Mouse (Mus musculus): ENCODE data around the gene Vti1a. TPM values are rescaled to one million over a fixed set of nuclear protein-coding genes. Genes with fewer than 3 reads are reported as not detected.

Gene Vti1a
- polyA plus RNA-seq, 2 experiments, result 6.9 to 11.9 TPM

DNA sequence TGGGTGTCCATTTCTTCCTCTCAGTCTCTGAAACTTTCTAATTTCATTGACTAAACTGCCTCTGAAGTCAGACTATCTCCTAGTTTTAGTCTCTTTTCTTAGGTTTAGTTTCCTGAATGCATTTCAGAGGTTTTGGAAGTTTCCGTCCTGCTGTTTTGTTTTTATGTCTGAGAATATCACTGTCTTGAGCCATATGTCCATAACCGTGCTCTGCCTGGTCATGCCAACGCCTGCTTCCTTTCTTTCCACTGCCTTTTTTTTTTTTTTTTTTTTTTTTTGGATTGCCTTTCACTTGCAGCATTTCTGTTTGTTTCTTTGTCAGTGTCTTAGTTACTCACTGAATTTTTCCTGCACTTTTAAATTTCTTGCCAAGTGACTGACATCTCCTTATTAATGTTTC is 15.6 kb upstream of the Vti1a start:
- Histone ChIP-seq H3K9ac (replicated peaks) (no peak overlapping the region), H3K9me3 (ENCODE audit: control insufficient read depth, low read length) (no peaks in the 10 kb centered on the region), H3K36me3 (replicated peaks; ENCODE audit: control insufficient read depth, insufficient read depth, low read depth) (peaks cover 53% of the 10 kb centered on the region), H3K4me2 (ENCODE audit: low read depth) (no peak overlapping the region), H3K27ac (no peak overlapping the region), H3K4me3 (ENCODE audit: insufficient read depth in 1 of 2, low read depth in 2 of 2, low read length in 2 of 2) (no peak overlapping the region), H3K4me1 (replicated peaks; ENCODE audit: control insufficient read depth in 2 of 2, insufficient read depth in 2 of 2, low read length in 1 of 2) (peaks cover 2 to 8% of the 10 kb centered on the region in 2 experiments), H3K27me3 (ENCODE audit: control insufficient read depth, insufficient read depth, low read length) (no peaks in the 10 kb centered on the region)
- DNase-seq (ENCODE audit: low read depth in 3 of 3, low spot score in 3 of 3), result no peak
- ATAC-seq (ENCODE audit: insufficient read depth), result no peak
- TF ChIP-seq EP300 (IDR thresholded peaks at IDR 0.05; ENCODE audit: low read depth) (no peak), CTCF (IDR thresholded peaks at IDR 0.05; ENCODE audit: low read depth) (no peak)
- whole genome bisulfite sequencing (ENCODE audit: insufficient replicate concordance), result 72% methylated on average over 3 of the region's 3 CpGs

DNA sequence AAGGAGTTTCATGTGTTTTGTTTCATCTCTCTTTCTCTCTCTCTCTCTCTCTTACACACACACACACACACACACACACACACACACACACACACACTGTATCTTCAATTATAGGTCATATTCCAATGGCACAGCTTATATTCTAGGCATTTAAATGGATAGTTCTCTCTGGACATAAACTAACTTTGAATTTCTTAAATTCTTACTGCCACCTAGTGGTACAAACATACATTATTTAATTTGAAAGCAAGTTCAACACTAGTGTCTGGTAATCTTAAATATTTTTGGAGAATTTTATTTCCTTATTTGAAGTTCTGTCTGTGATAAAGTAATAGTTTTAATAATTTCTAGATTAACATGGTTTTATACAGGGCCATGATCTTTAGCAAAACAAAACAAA is 11.1 kb upstream of the Vti1a start:
- H3K4me1 ChIP-seq (replicated peaks; ENCODE audit: control insufficient read depth in 2 of 2, insufficient read depth in 2 of 2, low read length in 1 of 2), result no peaks in the 10 kb centered on the region
- H3K27ac ChIP-seq, result no peak overlapping the region
- DNase-seq (ENCODE audit: low read depth in 3 of 3, low spot score in 3 of 3) (no peak), ATAC-seq (ENCODE audit: insufficient read depth) (no peak)
- no peak overlapping the region for H3K4me3 ChIP-seq (ENCODE audit: insufficient read depth in 1 of 2, low read depth in 2 of 2, low read length in 2 of 2)
- H3K4me2 ChIP-seq (ENCODE audit: low read depth), result no peak overlapping the region
- H3K9me3 ChIP-seq (ENCODE audit: control insufficient read depth, low read length), result no peaks in the 10 kb centered on the region
- no peaks in the 10 kb centered on the region for H3K27me3 ChIP-seq (ENCODE audit: control insufficient read depth, insufficient read depth, low read length)
- peaks cover 55% of the 10 kb centered on the region for H3K36me3 ChIP-seq (replicated peaks; ENCODE audit: control insufficient read depth, insufficient read depth, low read depth)
- TF ChIP-seq EP300 (IDR thresholded peaks at IDR 0.05; ENCODE audit: low read depth), result no peak
- peak; percentile 48; the same call in 1 of the 2 replicates for TF ChIP-seq CTCF (IDR thresholded peaks at IDR 0.05; ENCODE audit: low read depth)
- H3K9ac ChIP-seq (replicated peaks), result no peak overlapping the region

DNA sequence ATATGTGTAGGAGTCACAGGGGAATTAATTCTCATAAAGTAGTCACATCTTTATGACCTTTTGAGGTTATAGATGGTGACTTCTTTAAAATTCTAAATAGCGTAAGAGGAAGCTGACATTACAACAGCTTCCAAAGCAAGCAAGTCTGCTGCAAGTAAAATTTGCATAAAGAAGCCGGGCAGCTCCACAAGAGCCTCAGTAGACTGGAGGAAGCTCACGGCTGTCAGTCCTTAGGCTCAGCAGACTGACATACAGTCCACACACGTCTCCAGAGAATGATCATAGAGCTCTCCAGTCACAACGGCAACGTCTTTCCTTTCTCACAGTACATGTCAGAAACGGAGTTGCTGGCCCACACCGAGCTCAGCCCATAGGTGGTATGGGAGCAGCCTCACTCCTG is 4.2 kb upstream of the Vti1a start:
- WGBS (ENCODE audit: insufficient replicate concordance), result 77% methylated on average over 8 of the region's 8 CpGs
- Histone ChIP-seq H3K4me1 (replicated peaks; ENCODE audit: control insufficient read depth in 2 of 2, insufficient read depth in 2 of 2, low read length in 1 of 2) (peaks cover 5 to 6% of the 10 kb centered on the region in 2 experiments; a peak in 3 of 4 replicates), H3K4me2 (ENCODE audit: low read depth) (no peak overlapping the region), H3K27ac (no peak overlapping the region), H3K9ac (replicated peaks) (no peak overlapping the region), H3K36me3 (replicated peaks; ENCODE audit: control insufficient read depth, insufficient read depth, low read depth) (peaks cover 43% of the 10 kb centered on the region), H3K27me3 (ENCODE audit: control insufficient read depth, insufficient read depth, low read length) (no peaks in the 10 kb centered on the region), H3K9me3 (ENCODE audit: control insufficient read depth, low read length) (no peaks in the 10 kb centered on the region), H3K4me3 (ENCODE audit: insufficient read depth in 1 of 2, low read depth in 2 of 2, low read length in 2 of 2) (no peak overlapping the region)
- DNase-seq (ENCODE audit: low read depth in 3 of 3, low spot score in 3 of 3) (no peak), ATAC-seq (ENCODE audit: insufficient read depth) (no peak)
- TF ChIP-seq EP300 (IDR thresholded peaks at IDR 0.05; ENCODE audit: low read depth), result no peak
- TF ChIP-seq CTCF (IDR thresholded peaks at IDR 0.05; ENCODE audit: low read depth), result no peak

DNA sequence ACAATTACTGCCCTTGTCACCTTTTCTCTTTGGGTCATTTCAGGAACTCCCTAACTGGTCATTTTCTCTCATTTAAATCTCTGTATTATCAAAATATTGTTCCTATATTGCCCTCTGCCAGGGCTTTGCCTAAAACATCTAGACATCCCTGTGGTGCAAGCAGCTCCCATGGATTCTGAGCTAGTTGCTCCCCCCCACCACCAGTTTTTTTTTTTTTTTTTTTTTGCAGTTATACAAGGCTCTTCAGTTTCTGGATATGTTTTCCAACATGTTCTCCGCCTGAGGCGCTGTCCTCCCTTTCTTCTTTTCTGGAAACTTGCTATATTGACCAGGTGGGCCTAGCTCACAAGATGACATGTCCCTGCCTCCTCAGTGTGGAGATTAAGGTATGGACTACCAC is 2.4 kb upstream of the Vti1a start:
- 84% methylated on average over 2 of the region's 2 CpGs for WGBS (ENCODE audit: insufficient replicate concordance)
- Histone ChIP-seq H3K9ac (replicated peaks) (no peak overlapping the region; the same call in 1 of the 2 replicates), H3K27me3 (ENCODE audit: control insufficient read depth, insufficient read depth, low read length) (no peaks in the 10 kb centered on the region), H3K4me1 (replicated peaks; ENCODE audit: control insufficient read depth in 2 of 2, insufficient read depth in 2 of 2, low read length in 1 of 2) (peaks cover 8 to 14% of the 10 kb centered on the region in 2 experiments; a peak in 3 of 4 replicates), H3K36me3 (replicated peaks; ENCODE audit: control insufficient read depth, insufficient read depth, low read depth) (peaks cover 31% of the 10 kb centered on the region), H3K27ac (no peak overlapping the region), H3K9me3 (ENCODE audit: control insufficient read depth, low read length) (no peaks in the 10 kb centered on the region), H3K4me3 (ENCODE audit: insufficient read depth in 1 of 2, low read depth in 2 of 2, low read length in 2 of 2) (no peak overlapping the region), H3K4me2 (ENCODE audit: low read depth) (peak overlapping the region; percentile 83)
- ATAC-seq (ENCODE audit: insufficient read depth) (no peak), DNase-seq (ENCODE audit: low read depth in 3 of 3, low spot score in 3 of 3) (no peak)
- no peak for TF ChIP-seq CTCF (IDR thresholded peaks at IDR 0.05; ENCODE audit: low read depth)
- no peak for TF ChIP-seq EP300 (IDR thresholded peaks at IDR 0.05; ENCODE audit: low read depth)

DNA sequence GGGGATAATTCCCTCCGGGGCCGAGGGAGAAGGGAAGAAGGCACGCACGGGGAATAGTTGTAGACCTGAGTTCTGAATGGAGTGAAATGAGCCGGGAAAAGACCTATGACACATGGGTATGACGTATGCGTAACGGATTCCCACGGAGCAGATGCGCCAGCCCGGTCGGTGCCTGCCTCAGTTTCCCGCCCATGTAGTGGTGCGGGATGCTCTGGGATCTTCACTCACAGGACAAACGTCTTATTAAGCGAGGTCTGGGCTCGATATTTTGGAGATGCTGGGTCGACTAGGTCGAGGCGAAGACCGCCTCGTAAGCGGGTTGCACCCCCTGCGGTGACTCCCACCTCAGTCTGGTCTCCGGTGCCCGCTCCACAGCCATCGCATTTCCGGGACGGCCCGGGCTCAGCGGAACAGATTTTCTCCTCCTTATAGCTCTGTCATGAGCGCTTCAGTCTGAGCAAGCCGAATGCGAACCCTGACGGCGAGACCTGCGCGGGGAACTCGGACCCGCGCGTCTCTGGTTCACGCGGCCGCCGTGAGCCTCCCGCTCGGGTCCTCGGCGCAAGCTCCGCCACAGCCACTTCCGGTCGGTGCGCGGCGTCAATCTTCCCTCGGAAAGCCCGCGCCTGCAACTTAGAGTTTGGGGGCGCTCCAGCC is 515 bp upstream of the Vti1a start, which contains the start of gene Zdhhc6:
Gene Zdhhc6 (minus strand): TSS at position 581 of the 657 bp plus-strand sequence.
- Histone ChIP-seq H3K27me3 (ENCODE audit: control insufficient read depth, insufficient read depth, low read length) (no peaks in the 10 kb centered on the region), H3K9ac (replicated peaks) (peak within 1 kb of the TSS; percentile 82), H3K4me1 (replicated peaks; ENCODE audit: control insufficient read depth in 2 of 2, insufficient read depth in 2 of 2, low read length in 1 of 2) (peaks cover 8 to 14% of the 10 kb centered on the region in 2 experiments; a peak in 3 of 4 replicates), H3K4me3 (ENCODE audit: insufficient read depth in 1 of 2, low read depth in 2 of 2, low read length in 2 of 2) (peak within 1 kb of the TSS; percentile 85), H3K27ac (peak within 1 kb of the TSS; percentile 74), H3K9me3 (ENCODE audit: control insufficient read depth, low read length) (no peaks in the 10 kb centered on the region), H3K36me3 (replicated peaks; ENCODE audit: control insufficient read depth, insufficient read depth, low read depth) (peaks cover 14% of the 10 kb centered on the region), H3K4me2 (ENCODE audit: low read depth) (peak within 1 kb of the TSS; percentile 83)
- WGBS (ENCODE audit: insufficient replicate concordance), result under 1% methylated on average over 60 of the region's 60 CpGs
- TF ChIP-seq EP300 (IDR thresholded peaks at IDR 0.05; ENCODE audit: low read depth) (no peak), CTCF (IDR thresholded peaks at IDR 0.05; ENCODE audit: low read depth) (0 out of 2 replicates have a peak, but pooled peaks have one; percentile 14)
- ATAC-seq (ENCODE audit: insufficient read depth), result peak; percentile 79
- DNase-seq (ENCODE audit: low read depth in 3 of 3, low spot score in 3 of 3), result peak in 1 of 3 experiments; percentile 28
